Mouse (Mus musculus): ENCODE results near the gene Senp6.

- TF ChIP-seq CTCF (IDR thresholded peaks at IDR 0.05; ENCODE audit: low read depth) (no peak), EP300 (IDR thresholded peaks at IDR 0.05; ENCODE audit: low read depth) (no peak)
Measured at GRCm38 (mm10) chr9:80169551-80169950, 102.8 kb downstream of the Senp6 start.

Measured in liver, embryonic 14.5 days (tissue).